In the genomic region with DNA sequence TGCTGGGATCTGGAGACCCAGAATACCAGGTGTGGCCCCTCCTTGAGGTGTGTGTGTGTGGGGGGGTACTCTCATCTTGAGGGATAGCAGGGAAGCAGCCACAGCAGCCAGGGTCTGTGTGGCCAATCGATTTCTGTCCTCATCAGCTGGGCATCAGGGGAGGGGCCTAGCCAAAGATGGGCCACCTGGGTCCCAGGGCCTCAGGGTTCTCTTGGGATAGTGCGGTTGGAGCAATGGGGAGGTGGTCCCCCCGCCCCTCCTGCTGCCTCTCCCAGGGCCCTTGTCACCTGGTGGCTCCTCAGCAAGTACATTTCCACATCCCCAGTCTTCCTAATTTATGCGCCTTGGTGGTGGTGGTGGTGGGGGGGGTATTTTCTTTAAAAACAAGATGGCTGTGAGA, we compare ENCODE assay signal across 14 mouse cellular contexts. TPM values are rescaled to one million over a fixed set of nuclear protein-coding genes. Genes with fewer than 3 reads are reported as not detected.
DNase-seq lines count a peak whose midpoint lies in the region; ATAC-seq and TF ChIP-seq lines count a peak whose summit lies in the region.
"Had no signal": no experiment of that assay in that cellular context is flagged by ENCODE, and none has a peak within 500 bp of the region (broad histone marks: within the 10 kb centered on the region; RNA-seq: fewer than 3 reads in every experiment).

No protein-coding gene starts in this region.

- peak; percentile 47 for DNase-seq in hindbrain, embryonic 10.5 days (ENCODE audit: low spot score)
- DNase-seq in hindbrain, embryonic 14.5 days (ENCODE audit: low spot score), result no peak
- no peak for DNase-seq in embryonic facial prominence, embryonic 11.5 days (ENCODE audit: low spot score)
- DNase-seq in hindbrain, postnatal 0 days (ENCODE audit: low spot score), result no peak
- no peak for DNase-seq in thymus, postnatal 10 days (ENCODE audit: low spot score in 2 of 2)
- DNase-seq in layer of hippocampus, postnatal 36 days, result no peak
- DNase-seq: gastrocnemius, postnatal 25 days; kidney, adult 11 months; thymus, adult 18-20 months had no signal

- H3K9me3 ChIP-seq in hindbrain, embryonic 10.5 days, result no peaks in the 10 kb centered on the region
- H3K9me3 ChIP-seq in hindbrain, embryonic 14.5 days (ENCODE audit: control insufficient read depth, low read length), result no peaks in the 10 kb centered on the region
- H3K9me3 ChIP-seq in embryonic facial prominence, embryonic 11.5 days (replicated peaks; ENCODE audit: control insufficient read depth, low read length), result no peaks in the 10 kb centered on the region
- H3K9me3 ChIP-seq in hindbrain, postnatal 0 days (ENCODE audit: low read length), result no peaks in the 10 kb centered on the region
- H3K9me3 ChIP-seq in midbrain, embryonic 16.5 days (replicated peaks; ENCODE audit: control insufficient read depth, low read length, poor library complexity, severe bottlenecking), result no peaks in the 10 kb centered on the region

- peak overlapping the region; percentile 46 for H3K4me3 ChIP-seq in hindbrain, embryonic 10.5 days
- H3K4me3 ChIP-seq in hindbrain, embryonic 14.5 days (replicated peaks; ENCODE audit: low read length), result no peak overlapping the region
- no peak overlapping the region for H3K4me3 ChIP-seq in embryonic facial prominence, embryonic 11.5 days (ENCODE audit: low read depth, low read length)
- no peak overlapping the region for H3K4me3 ChIP-seq in hindbrain, postnatal 0 days (ENCODE audit: low read length)
- H3K4me3 ChIP-seq in midbrain, embryonic 16.5 days (ENCODE audit: low read depth, low read length), result no peak overlapping the region

- H3K4me2 ChIP-seq in hindbrain, embryonic 14.5 days (replicated peaks), result no peak overlapping the region
- no peak overlapping the region for H3K4me2 ChIP-seq in embryonic facial prominence, embryonic 11.5 days (ENCODE audit: low read depth, low read length)
- peak overlapping the region; percentile 40; the same call in 1 of the 2 replicates for H3K4me2 ChIP-seq in hindbrain, postnatal 0 days (ENCODE audit: low read depth, low read length)
- no peak overlapping the region for H3K4me2 ChIP-seq in midbrain, embryonic 16.5 days (ENCODE audit: low read length)

- no peak overlapping the region for H3K9ac ChIP-seq in hindbrain, embryonic 14.5 days
- H3K9ac ChIP-seq in embryonic facial prominence, embryonic 11.5 days (replicated peaks; ENCODE audit: low read length), result no peak overlapping the region
- H3K9ac ChIP-seq in hindbrain, postnatal 0 days (replicated peaks; ENCODE audit: low read length), result no peak overlapping the region
- 0 out of 2 replicates have a peak overlapping the region, but pooled peaks have one; percentile 5 for H3K9ac ChIP-seq in midbrain, embryonic 16.5 days (ENCODE audit: low read depth, low read length)

- H3K4me1 ChIP-seq in hindbrain, embryonic 10.5 days (replicated peaks), result peaks cover 46% of the 10 kb centered on the region
- peaks cover 30% of the 10 kb centered on the region for H3K4me1 ChIP-seq in hindbrain, embryonic 14.5 days (replicated peaks; ENCODE audit: control insufficient read depth, insufficient read depth, low read length)
- no peaks in the 10 kb centered on the region; the same call in 1 of the 2 replicates for H3K4me1 ChIP-seq in embryonic facial prominence, embryonic 11.5 days (ENCODE audit: control insufficient read depth, insufficient read depth, low read length)
- H3K4me1 ChIP-seq in hindbrain, postnatal 0 days (ENCODE audit: insufficient read depth, low read length), result peaks cover 5% of the 10 kb centered on the region
- H3K4me1 ChIP-seq in midbrain, embryonic 16.5 days (ENCODE audit: control insufficient read depth, insufficient read depth, low read length), result peaks cover 18% of the 10 kb centered on the region

- no peaks in the 10 kb centered on the region for H3K36me3 ChIP-seq in hindbrain, embryonic 10.5 days
- H3K36me3 ChIP-seq in hindbrain, embryonic 14.5 days (replicated peaks; ENCODE audit: control insufficient read depth, insufficient read depth), result no peaks in the 10 kb centered on the region
- H3K36me3 ChIP-seq in embryonic facial prominence, embryonic 11.5 days (replicated peaks; ENCODE audit: control insufficient read depth, insufficient read depth, low read depth, low read length), result no peaks in the 10 kb centered on the region
- H3K36me3 ChIP-seq in hindbrain, postnatal 0 days (ENCODE audit: insufficient read depth, low read length), result no peaks in the 10 kb centered on the region
- no peaks in the 10 kb centered on the region for H3K36me3 ChIP-seq in midbrain, embryonic 16.5 days (ENCODE audit: control insufficient read depth, insufficient read depth, low read length)

- no peak for ATAC-seq in hindbrain, embryonic 14.5 days (ENCODE audit: low FRiP score)
- peak; percentile 19; the same call in 1 of the 2 replicates for ATAC-seq in embryonic facial prominence, embryonic 11.5 days (replicated peaks; ENCODE audit: insufficient number of reproducible peaks, low FRiP score, low TSS enrichment, low read depth)
- peak; percentile 24; the same call in 1 of the 2 replicates for ATAC-seq in hindbrain, postnatal 0 days
- no peak for ATAC-seq in midbrain, embryonic 16.5 days
- ATAC-seq in granulocyte monocyte progenitor cell, adult 5-6 weeks (replicated peaks; ENCODE audit: poor library complexity, severe bottlenecking), result no peak

- H3K27me3 ChIP-seq in hindbrain, embryonic 10.5 days (ENCODE audit: insufficient read depth, poor library complexity, severe bottlenecking), result peaks cover 100% of the 10 kb centered on the region
- H3K27me3 ChIP-seq in hindbrain, embryonic 14.5 days (ENCODE audit: control insufficient read depth, insufficient read depth, low read length), result peaks cover 40% of the 10 kb centered on the region
- peaks cover 18% of the 10 kb centered on the region for H3K27me3 ChIP-seq in embryonic facial prominence, embryonic 11.5 days (ENCODE audit: control insufficient read depth, insufficient read depth, low read length)
- no peaks in the 10 kb centered on the region for H3K27me3 ChIP-seq in hindbrain, postnatal 0 days (ENCODE audit: insufficient read depth, low read length)
- peaks cover 7% of the 10 kb centered on the region for H3K27me3 ChIP-seq in midbrain, embryonic 16.5 days (ENCODE audit: control insufficient read depth, insufficient read depth, low read depth, low read length)

- WGBS in hindbrain, embryonic 10.5 days, result 5% methylated on average over 4 of the region's 4 CpGs
- WGBS in hindbrain, embryonic 14.5 days, result 9% methylated on average over 3 of the region's 4 CpGs
- 11% methylated on average over 4 of the region's 4 CpGs for WGBS in embryonic facial prominence, embryonic 11.5 days
- WGBS in hindbrain, postnatal 0 days, result 4% methylated on average over 4 of the region's 4 CpGs
- WGBS in midbrain, embryonic 16.5 days, result 9% methylated on average over 4 of the region's 4 CpGs

- peak overlapping the region; percentile 90 for H3K27ac ChIP-seq in hindbrain, embryonic 10.5 days
- no peak overlapping the region for H3K27ac ChIP-seq in hindbrain, embryonic 14.5 days
- no peak overlapping the region for H3K27ac ChIP-seq in embryonic facial prominence, embryonic 11.5 days (replicated peaks; ENCODE audit: low read depth, low read length)
- H3K27ac ChIP-seq in hindbrain, postnatal 0 days, result no peak overlapping the region
- no peak overlapping the region for H3K27ac ChIP-seq in midbrain, embryonic 16.5 days (ENCODE audit: low read length)

- no peak for TF ChIP-seq CTCF in hindbrain, postnatal 0 days (IDR thresholded peaks at IDR 0.05; ENCODE audit: low read depth)

RNA-seq across cellular contexts. Expression of a gene that starts 55.4 kb away (rescaled TPM):
- polyA plus RNA-seq in hindbrain, embryonic 10.5 days (2016; fragmentation: Nextera tagmentation; extraction: Ambion mirVana), result 14.0 and 61.1 TPM in 2 replicates
- 25.4 and 31.0 TPM in 2 replicates for polyA plus RNA-seq in hindbrain, embryonic 14.5 days (2014; fragmentation: Nextera tagmentation; extraction: Ambion mirVana)
- polyA plus RNA-seq in embryonic facial prominence, embryonic 11.5 days (2014; fragmentation: Nextera tagmentation; extraction: Ambion mirVana), result 3.0 and 5.9 TPM in 2 replicates
- total RNA-seq in hindbrain, postnatal 0 days (2014; rRNA removed), result 31.3 and 47.0 TPM in 2 replicates
- polyA plus RNA-seq in hindbrain, postnatal 0 days (2015; fragmentation: Nextera tagmentation; extraction: Ambion mirVana), result 30.6 and 34.6 TPM in 2 replicates
- polyA plus RNA-seq in midbrain, embryonic 16.5 days (2015; fragmentation: Nextera tagmentation; extraction: Ambion mirVana), result 22.5 and 23.8 TPM in 2 replicates
- total RNA-seq in layer of hippocampus, postnatal 36 days (2021), result under 1 TPM in 1 of 2 experiments, not detected in 1; 0.12 TPM
- not detected in 2 replicates for total RNA-seq in granulocyte monocyte progenitor cell, adult 5-6 weeks (2014; fragmentation: Nextera tagmentation)
- total RNA-seq in granulocyte monocyte progenitor cell, adult 5-6 weeks (2017), result not detected in 2 replicates
- total RNA-seq: common myeloid progenitor, adult 5-6 weeks; gastrocnemius, postnatal 25 days; megakaryocyte-erythroid progenitor cell, adult 5-6 weeks had no signal
- polyA plus RNA-seq: C2C12 had no signal

Comparison
In these comparisons a context has a peak if more than half of its experiments do, and no peak if none do; other contexts are left out.
1. ATAC-seq: peak in embryonic facial prominence, embryonic 11.5 days (single experiment) and hindbrain, postnatal 0 days (single experiment); none in hindbrain, embryonic 14.5 days (single experiment), midbrain, embryonic 16.5 days (single experiment) and granulocyte monocyte progenitor cell, adult 5-6 weeks (single experiment).